Mouse (Mus musculus): ENCODE measurements around the gene Gm8247. TPM values are rescaled to one million over a fixed set of nuclear protein-coding genes. Genes with fewer than 3 reads are reported as not detected.

Gm8247 gene
- not detected in 2 replicates for polyA plus RNA-seq (2012; rRNA removed)

DNA sequence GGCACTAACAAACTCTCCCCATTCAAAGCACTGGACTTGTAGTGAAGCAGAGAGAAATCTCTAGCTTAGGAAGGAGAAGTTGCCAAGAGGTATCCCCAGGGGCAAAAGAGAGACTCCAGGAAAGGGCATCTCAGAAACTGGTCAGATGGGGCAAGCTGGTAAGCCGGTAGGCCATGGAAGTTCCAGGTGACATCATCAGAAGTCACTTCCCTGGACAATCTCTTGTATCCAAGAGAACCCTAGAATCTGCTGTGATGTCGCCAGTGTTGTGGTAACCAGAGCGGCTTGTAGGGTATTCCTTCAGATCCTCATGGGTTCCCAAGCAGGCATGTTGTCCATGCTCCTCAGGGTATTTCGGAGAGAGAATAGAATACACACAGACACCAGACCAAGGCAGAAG lies at the start of gene Gm8247:
Gene Gm8247 (plus strand): TSS at position 301 of the 400 bp plus-strand sequence.

GRCm38 (mm10) chr14:44627737-44628136 lies 44.8 kb downstream of the Gm8247 start, which contains the start of gene Gm5624:
Gene Gm5624, minus strand, starts transcription at chr14:44627938.

Other genes starting within 250 kb of the Gm8247 start
- gene Gm5930, start 244.6 kb upstream of the Gm8247 start, polyA plus RNA-seq (2012; rRNA removed), result not detected in 2 replicates
- not detected in 2 replicates for gene Gm8229, start 217.8 kb upstream of the Gm8247 start, polyA plus RNA-seq (2012; rRNA removed)
- not detected in 2 replicates for gene Gm3371, start 172.5 kb upstream of the Gm8247 start, polyA plus RNA-seq (2012; rRNA removed)
- gene Gm8232, start 149.5 kb upstream of the Gm8247 start, polyA plus RNA-seq (2012; rRNA removed), result not detected in 2 replicates
- not detected in 2 replicates for gene BC061237, start 90.7 kb upstream of the Gm8247 start, polyA plus RNA-seq (2012; rRNA removed)
- not detected in 2 replicates for gene Gm17093, start 64.9 kb upstream of the Gm8247 start, polyA plus RNA-seq (2012; rRNA removed)
- gene Gm5624, start 44.8 kb downstream of the Gm8247 start, polyA plus RNA-seq (2012; rRNA removed), result not detected in 2 replicates
- not detected in 2 replicates for gene Gm8257, start 123.3 kb downstream of the Gm8247 start, polyA plus RNA-seq (2012; rRNA removed)
- gene Gm8267, start 167.2 kb downstream of the Gm8247 start, polyA plus RNA-seq (2012; rRNA removed), result not detected in 2 replicates